Mouse (Mus musculus) heart, postnatal 36 days (tissue): ENCODE results near the gene Hsd17b2. TPM values are rescaled to one million over a fixed set of nuclear protein-coding genes. Genes with fewer than 3 reads are reported as not detected.
"Not testable (repeated sequence)": the region's sequence is repeated elsewhere in the genome, so short reads cannot be mapped to it uniquely, and the experiment has no call there.

ENCODE experiments used
- DNase-seq, 2 experiments: peaks; one replicate each; pipeline ENCODE4 v3.0.0; 2021 to 2022
- intact Hi-C: fragments of 180-260 bp; cut with DNase I; formaldehyde crosslinking; loops from one replicate; pipeline ENCODE4 v1.15.1; 2025
- total RNA-seq, 2 experiments: library from RNA; stranded (reverse); gene quantifications; 2 replicates each; pipeline ENCODE4 v1.2.3; 2021

Hsd17b2 gene
- total RNA-seq, 2 experiments from 2014 or later = not detected

- no peak for DNase-seq
- intact Hi-C loops = no loop called here
Observed at GRCm38 (mm10) chr8:117712226-117712625, 10.5 kb downstream of the Hsd17b2 start.

GRCm38 (mm10) chr8:117714604-117715003 lies 12.9 kb downstream of the Hsd17b2 start:
- intact Hi-C loops = no loop called here
- no peak for DNase-seq

DNA sequence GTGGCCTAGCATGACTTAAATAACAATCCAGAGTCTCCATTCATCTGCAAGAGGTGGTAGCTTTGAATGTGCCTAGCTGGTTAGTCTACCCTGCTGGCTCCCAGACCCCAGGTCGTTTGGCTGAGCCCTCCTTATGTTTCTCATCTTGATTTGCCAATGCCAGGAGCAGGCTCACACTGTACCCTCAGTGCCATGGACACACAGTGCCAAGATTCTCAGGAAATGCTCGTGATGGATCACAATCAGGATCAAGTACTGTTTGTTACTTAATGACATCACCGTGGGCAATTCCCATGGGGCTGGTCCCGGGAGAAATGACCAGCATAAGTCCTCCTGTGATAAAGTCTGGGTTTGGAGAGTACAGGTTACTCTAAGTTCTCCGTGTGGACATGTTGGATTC lies 14.2 kb downstream of the Hsd17b2 start:
- intact Hi-C loops = no loop called here
- no peak for DNase-seq

DNA sequence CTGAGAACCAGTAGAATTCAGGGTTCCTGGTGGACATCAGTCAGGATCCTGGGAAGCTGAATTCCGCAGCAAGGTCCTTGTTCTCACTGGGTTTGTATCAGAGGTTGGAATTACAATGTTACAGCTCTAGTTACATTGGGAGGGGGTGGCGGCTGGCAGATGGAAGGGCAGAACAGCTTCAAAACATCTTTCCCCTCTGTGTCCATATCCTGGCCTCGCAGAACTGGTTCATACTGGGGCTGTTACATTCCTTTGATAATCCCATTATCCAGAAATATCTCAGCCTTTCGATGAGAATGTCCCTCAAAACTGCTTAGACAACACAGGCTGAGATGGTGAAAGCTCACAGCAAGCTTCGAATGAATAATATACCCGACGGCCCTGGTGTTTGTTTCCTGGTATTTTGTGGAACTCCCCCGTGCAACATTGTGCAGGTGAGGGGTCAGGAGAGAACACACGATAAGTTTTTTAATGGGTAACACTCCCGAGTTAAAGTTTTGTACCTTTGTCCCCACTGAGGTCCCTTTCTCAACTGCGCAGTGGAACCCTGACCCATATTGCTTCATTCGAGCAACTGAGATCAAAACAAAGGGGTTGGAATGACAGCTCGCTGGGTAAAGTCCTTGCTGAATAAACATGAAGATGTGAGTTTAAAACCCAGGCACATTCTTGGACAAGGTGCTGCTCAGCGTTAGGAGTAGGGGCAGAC lies 16.6 kb downstream of the Hsd17b2 start:
- intact Hi-C loops = no loop called here

GRCm38 (mm10) chr8:117726467-117726866 lies 24.8 kb downstream of the Hsd17b2 start:
- DNase-seq = no peak
- intact Hi-C loops = no loop called here

More for the DNA sequence above, 16.6 kb downstream of the Hsd17b2 start:
- no peak for DNase-seq

GRCm38 (mm10) chr8:117727561-117727960 lies 25.9 kb downstream of the Hsd17b2 start:
- intact Hi-C loops = no loop called here

DNA sequence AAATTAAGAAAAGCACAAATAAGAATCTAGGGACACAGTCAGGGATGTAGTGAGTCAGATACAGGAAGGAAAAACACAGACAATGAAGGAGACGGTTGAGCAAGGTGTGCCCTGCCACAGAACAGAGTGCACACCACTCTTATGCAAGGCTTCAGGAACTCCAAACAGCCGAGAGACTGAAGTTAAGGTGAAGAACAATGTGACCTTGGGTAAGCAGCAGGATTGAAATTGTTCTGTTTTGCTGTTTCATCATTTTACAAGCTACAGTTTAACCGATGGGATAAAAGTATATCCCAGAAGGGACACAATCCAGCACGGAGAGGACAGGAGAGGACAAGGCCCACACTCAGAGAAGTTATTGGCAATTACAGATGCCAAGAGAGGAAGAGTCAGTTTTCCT lies 26.5 kb downstream of the Hsd17b2 start:
- intact Hi-C loops = no loop called here
- no peak for DNase-seq

More at GRCm38 (mm10) chr8:117727561-117727960, 25.9 kb downstream of the Hsd17b2 start:
- no peak for DNase-seq

- intact Hi-C loops = no loop called here
Observed at GRCm38 (mm10) chr8:117730980-117731379, 29.3 kb downstream of the Hsd17b2 start.

GRCm38 (mm10) chr8:117736657-117737175 lies 35.0 kb downstream of the Hsd17b2 start:
- intact Hi-C loops = no loop called here
- DNase-seq = no peak

More at GRCm38 (mm10) chr8:117730980-117731379, 29.3 kb downstream of the Hsd17b2 start:
- DNase-seq = no peak

GRCm38 (mm10) chr8:117738206-117738605 lies 36.5 kb downstream of the Hsd17b2 start:
- intact Hi-C loops = not testable (repeated sequence)

GRCm38 (mm10) chr8:117740387-117740998 lies 38.8 kb downstream of the Hsd17b2 start:
- intact Hi-C loops = no loop called here
- no peak for DNase-seq

More at GRCm38 (mm10) chr8:117738206-117738605, 36.5 kb downstream of the Hsd17b2 start:
- not testable (repeated sequence) for DNase-seq

- DNase-seq = no peak
Observed at GRCm38 (mm10) chr8:117742431-117743012, 40.8 kb downstream of the Hsd17b2 start.

DNA sequence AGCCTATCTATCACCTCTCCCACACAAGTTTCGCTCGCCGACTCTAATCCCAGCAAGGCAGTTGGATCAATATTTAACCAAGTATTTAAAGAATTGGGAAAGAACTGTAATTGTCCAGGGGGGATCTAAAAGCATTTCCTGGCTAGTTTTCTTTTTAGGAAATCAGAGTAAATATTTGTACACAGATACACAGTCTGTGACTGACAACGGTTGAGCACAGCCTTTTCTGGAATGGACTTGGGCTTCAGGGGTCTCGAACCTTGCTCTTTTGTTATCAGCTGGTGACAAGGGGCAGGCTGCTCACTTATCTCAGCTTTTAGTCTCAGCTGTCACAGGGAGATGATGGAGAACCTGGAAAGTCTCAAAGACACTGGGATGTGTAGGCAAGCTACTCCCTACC lies 44.9 kb downstream of the Hsd17b2 start:
- DNase-seq = no peak
- intact Hi-C loops = no loop called here

More at GRCm38 (mm10) chr8:117742431-117743012, 40.8 kb downstream of the Hsd17b2 start:
- intact Hi-C loops = no loop called here

DNA sequence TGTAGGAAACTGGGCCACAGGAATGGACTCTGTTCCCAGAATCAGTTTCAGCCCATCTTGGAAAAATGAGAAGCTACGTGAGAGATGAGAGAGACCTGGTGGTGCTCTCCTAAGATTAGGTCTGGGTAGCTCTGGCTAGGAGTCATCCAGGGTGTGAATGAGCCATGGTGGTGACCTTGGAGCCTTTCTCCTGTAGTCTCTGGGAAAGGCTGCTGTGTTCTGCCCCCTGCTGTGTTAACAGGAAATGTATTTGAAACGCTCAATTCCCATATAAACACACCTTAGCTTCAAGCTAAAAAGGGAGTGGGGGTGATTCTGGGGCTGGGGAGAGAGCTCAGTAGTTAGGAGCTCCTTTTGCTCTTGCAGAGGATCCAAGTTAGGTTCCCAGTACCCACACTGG lies 45.7 kb downstream of the Hsd17b2 start:
- intact Hi-C loops = no loop called here
- DNase-seq = no peak

- DNase-seq = no peak
- intact Hi-C loops = no loop called here
Observed at GRCm38 (mm10) chr8:117747886-117748730, 46.4 kb downstream of the Hsd17b2 start.

- intact Hi-C loops = no loop called here
- no peak for DNase-seq
Observed at GRCm38 (mm10) chr8:117749436-117749835, 47.7 kb downstream of the Hsd17b2 start.

DNA sequence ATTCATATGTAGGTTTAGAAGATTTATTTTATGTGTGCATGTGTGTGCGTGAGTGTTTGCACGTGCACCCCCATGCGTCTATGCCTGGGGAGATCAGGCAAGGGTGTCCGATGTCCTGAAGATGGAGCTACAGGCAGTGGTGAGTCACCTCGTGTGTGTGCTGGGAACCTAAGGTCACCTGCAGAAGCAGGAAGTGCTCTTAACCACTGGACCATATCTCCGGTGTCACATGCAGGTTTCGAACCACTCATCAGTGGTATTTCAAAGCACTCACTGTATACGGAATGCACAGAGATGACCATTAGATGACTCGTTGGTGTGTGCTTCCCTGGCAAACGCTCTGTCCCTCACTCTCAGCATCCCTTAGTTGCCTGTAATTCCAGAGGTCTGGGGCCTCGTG lies 56.2 kb downstream of the Hsd17b2 start:
- intact Hi-C loops = no loop called here
- no peak for DNase-seq

GRCm38 (mm10) chr8:117762776-117763175 lies 61.1 kb downstream of the Hsd17b2 start:
- no peak for DNase-seq
- intact Hi-C loops = no loop called here

DNA sequence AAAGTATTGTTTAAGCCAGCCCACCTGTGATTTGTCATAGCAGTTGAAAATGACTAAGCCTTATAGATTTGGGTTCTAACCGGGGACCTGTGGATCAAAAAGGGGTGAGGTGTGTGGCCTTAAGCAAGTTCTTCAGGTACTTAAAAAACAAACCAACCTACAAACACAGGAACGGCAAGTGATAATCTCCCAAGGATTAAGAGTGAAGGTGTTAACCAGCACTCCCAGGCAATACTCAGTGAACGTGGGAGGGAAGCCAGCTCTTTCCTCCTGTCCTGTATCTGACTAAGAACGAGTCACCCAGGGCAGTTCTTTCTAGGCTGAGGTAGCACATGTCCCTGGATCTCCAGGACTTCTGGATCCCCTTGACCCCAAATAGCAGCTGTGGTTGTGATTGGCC lies 62.9 kb downstream of the Hsd17b2 start:
- intact Hi-C loops = no loop called here
- DNase-seq = no peak

DNA sequence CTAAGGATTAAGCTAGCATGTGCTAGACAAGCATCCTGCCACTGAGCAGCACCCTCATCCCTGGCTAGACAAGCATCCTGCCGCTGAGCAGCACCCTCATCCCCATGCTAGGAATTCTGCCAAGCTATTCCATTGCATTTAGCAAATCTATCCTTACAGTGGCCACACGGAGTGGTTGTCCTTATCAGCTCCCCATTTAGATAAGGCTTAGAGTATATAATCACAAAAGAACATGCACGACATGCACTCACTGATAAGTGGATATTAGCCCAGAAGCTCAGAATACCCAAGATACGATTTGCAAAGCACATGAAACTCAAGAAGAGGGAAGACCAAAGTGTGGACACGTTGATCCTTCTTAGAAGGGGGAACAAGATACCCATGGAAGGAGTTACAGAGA lies 64.2 kb downstream of the Hsd17b2 start:
- no peak for DNase-seq
- intact Hi-C loops = no loop called here

- intact Hi-C loops = no loop called here
- no peak for DNase-seq
Observed at GRCm38 (mm10) chr8:117768971-117769370, 67.3 kb downstream of the Hsd17b2 start.
